Mouse (Mus musculus): ENCODE measurements at regions not wholly inside any gene's neighbourhood (a gene's known extent, or its start where the extent isn't known, plus 50 kb on each side); places are given as distances from the start of the nearest gene placed in this dataset.

DNA sequence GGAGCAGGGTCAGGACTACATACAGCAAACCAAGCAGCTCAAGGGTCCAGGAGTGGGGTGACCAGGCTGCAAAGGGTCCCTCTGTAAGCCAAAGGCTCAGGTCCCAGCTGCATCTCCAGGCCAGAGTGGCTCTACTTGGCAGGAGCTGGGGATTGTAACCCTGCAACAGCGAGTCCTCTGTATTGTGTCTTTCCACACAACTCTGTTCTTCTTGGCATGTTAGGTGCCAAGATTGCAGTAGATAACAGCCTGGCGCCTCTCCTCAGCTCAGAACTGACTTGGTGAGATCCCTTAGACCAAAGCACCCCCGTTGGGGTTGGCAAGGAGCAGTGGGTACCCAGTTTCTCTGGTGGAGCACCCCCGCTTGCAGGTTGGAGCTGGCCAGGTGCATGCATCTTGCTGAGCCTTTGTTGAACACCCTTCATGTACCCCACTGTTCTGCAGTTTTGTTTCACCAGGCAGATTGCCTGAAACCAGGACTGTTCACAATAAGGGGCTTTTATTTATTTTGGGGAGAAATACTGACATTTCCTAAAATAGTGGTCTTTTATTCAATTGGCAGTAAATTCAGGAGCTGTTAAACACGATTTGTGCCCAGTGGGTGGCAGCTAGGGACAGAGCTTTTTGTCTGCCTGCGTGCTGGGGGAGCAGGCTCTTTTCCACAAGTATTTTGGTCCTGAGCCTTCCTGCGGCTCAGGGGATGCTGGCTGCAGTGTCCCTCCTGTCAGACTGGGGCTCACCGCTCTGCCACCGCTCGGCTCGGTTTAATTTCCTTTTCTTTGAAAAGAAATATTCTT is 385.3 kb upstream of the Kcnab2 start:
- TF ChIP-seq NANOG (IDR thresholded peaks at IDR 0.05; ENCODE audit: borderline replicate concordance, low read length) (no peak), POU5F1 (IDR thresholded peaks at IDR 0.05; ENCODE audit: borderline replicate concordance, low read length) (no peak), CTCF (conservative IDR thresholded peaks at IDR 0.05; ENCODE audit: low read length) (no peak)
- no peaks in the 10 kb centered on the region for H3K4me1 ChIP-seq (replicated peaks; ENCODE audit: low read depth, low read length)
- no peaks in the 10 kb centered on the region for H3K36me3 ChIP-seq (ENCODE audit: insufficient read depth, low read length)
- no peaks in the 10 kb centered on the region for H3K9me3 ChIP-seq (ENCODE audit: low read length)
- no peak overlapping the region for H3K4me3 ChIP-seq (replicated peaks; ENCODE audit: low read length)
- H3K27me3 ChIP-seq (ENCODE audit: insufficient read depth, low read length), result no peaks in the 10 kb centered on the region

DNA sequence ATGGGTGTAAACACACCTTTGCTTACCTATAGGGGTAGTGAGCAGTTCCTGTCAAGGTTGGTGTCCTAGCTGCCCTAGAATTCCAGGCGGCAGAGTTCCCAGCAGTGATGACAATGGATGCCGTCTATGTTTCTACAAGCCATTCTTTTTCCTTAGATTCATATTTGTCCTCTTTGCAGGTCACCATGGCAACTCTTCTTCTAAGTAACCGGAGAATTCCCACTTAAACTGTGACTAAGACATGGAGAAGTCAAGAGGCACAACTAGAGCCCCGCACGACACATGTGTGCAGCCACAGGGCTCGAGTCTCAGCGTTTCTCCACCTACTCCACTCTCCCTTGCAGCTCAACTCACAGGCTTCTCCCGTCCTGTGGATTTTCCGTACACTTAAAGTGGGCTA is 381.5 kb upstream of the Kcnab2 start:
- Histone ChIP-seq H3K9me3 (ENCODE audit: low read length) (no peaks in the 10 kb centered on the region), H3K4me3 (replicated peaks; ENCODE audit: low read length) (no peak overlapping the region), H3K27me3 (ENCODE audit: insufficient read depth, low read length) (no peaks in the 10 kb centered on the region), H3K36me3 (ENCODE audit: insufficient read depth, low read length) (no peaks in the 10 kb centered on the region), H3K4me1 (replicated peaks; ENCODE audit: low read depth, low read length) (no peaks in the 10 kb centered on the region)
- TF ChIP-seq NANOG (IDR thresholded peaks at IDR 0.05; ENCODE audit: borderline replicate concordance, low read length) (no peak), CTCF (conservative IDR thresholded peaks at IDR 0.05; ENCODE audit: low read length) (no peak), POU5F1 (IDR thresholded peaks at IDR 0.05; ENCODE audit: borderline replicate concordance, low read length) (no peak)

DNA sequence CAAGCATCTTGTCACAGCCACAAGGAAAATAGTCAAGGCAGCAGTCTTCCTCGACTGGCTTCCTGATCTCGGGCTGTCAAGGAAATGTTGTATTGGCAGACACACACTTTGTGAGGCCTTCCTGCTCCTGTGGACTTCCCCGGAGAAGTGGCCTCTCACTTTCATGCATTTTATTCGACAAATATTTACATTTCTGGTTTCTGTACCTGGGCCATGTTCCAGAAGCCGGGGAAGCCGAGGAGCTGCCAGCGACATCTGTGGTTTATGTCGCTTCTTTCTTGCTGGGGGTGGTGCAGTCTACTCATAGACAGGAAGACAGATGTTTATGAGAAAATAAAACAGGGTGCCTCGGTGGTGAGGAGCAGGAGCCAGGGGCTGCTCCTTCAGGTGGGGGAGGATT is 372.5 kb upstream of the Kcnab2 start:
- Histone ChIP-seq H3K9me3 (ENCODE audit: low read length) (no peaks in the 10 kb centered on the region), H3K4me1 (replicated peaks; ENCODE audit: low read depth, low read length) (no peaks in the 10 kb centered on the region), H3K4me3 (replicated peaks; ENCODE audit: low read length) (no peak overlapping the region), H3K36me3 (ENCODE audit: insufficient read depth, low read length) (no peaks in the 10 kb centered on the region), H3K27me3 (ENCODE audit: insufficient read depth, low read length) (no peaks in the 10 kb centered on the region)
- TF ChIP-seq NANOG (IDR thresholded peaks at IDR 0.05; ENCODE audit: borderline replicate concordance, low read length) (no peak), CTCF (conservative IDR thresholded peaks at IDR 0.05; ENCODE audit: low read length) (no peak), POU5F1 (IDR thresholded peaks at IDR 0.05; ENCODE audit: borderline replicate concordance, low read length) (no peak)

DNA sequence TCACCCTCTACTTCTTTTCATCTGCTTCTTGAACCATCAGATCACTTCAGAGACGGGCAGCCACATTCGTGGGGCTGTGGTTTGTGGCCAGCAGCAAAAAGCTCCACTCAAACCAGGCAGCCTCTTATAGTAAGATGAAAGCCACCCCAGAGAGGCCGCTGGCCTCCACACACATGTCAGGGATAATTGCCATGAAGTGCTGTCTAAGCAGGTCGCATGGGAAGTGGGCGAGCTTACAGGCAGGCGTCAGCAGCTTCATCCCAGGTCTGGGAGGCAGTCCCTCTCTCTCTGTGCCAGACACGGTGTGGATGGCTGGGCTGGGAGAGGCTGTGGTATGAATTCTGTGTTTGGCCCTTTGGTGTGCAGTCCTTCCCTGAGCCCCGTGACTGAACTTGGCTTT is 358.4 kb upstream of the Kcnab2 start:
- TF ChIP-seq NANOG (IDR thresholded peaks at IDR 0.05; ENCODE audit: borderline replicate concordance, low read length) (no peak), POU5F1 (IDR thresholded peaks at IDR 0.05; ENCODE audit: borderline replicate concordance, low read length) (no peak), CTCF (conservative IDR thresholded peaks at IDR 0.05; ENCODE audit: low read length) (no peak)
- peaks cover 20% of the 10 kb centered on the region for H3K4me1 ChIP-seq (replicated peaks; ENCODE audit: low read depth, low read length)
- H3K4me3 ChIP-seq (replicated peaks; ENCODE audit: low read length), result no peak overlapping the region
- H3K27me3 ChIP-seq (ENCODE audit: insufficient read depth, low read length), result 0 out of 2 replicates have a peak, but pooled peaks cover 3% of the 10 kb centered on the region
- H3K36me3 ChIP-seq (ENCODE audit: insufficient read depth, low read length), result no peaks in the 10 kb centered on the region
- peaks cover 5% of the 10 kb centered on the region for H3K9me3 ChIP-seq (ENCODE audit: low read length)

DNA sequence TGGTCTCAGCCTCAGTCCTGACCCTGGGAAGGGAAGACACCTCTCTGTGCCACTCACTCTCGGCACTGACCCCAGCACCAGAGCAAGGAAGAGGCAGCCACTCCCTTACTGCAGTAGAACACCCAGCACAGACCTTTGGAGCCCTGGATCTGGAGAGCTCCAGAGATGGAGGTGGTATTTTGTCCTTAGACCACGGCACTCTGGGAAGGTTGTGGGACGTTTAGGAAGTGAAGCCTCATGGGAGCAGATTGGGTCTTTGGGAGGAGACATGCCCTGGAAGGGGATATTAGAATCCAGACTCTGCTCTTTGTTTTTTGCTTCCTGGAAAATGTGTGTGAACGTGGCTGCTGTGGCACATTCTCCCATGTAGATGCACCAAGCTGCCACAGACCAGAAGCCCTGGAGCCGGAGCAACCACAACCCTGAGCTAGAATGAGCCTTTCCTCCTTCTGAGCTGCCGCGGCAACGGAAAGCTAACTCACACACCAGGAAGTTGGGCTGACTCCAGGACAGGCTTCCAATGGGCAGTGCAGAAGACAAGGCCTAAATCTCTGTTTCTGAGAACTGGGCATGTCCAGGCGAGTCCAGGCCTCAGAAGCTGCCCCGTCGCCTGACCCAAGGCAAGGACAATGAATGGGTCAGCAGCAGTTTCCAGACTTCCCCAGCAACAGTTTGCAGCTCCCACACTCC is 356.9 kb upstream of the Kcnab2 start:
- no peak for TF ChIP-seq POU5F1 (IDR thresholded peaks at IDR 0.05; ENCODE audit: borderline replicate concordance, low read length)
- TF ChIP-seq NANOG (IDR thresholded peaks at IDR 0.05; ENCODE audit: borderline replicate concordance, low read length), result no peak
- TF ChIP-seq CTCF (conservative IDR thresholded peaks at IDR 0.05; ENCODE audit: low read length), result no peak
- Histone ChIP-seq H3K4me3 (replicated peaks; ENCODE audit: low read length) (no peak overlapping the region), H3K27me3 (ENCODE audit: insufficient read depth, low read length) (no peaks in the 10 kb centered on the region), H3K9me3 (ENCODE audit: low read length) (peaks cover 21% of the 10 kb centered on the region), H3K36me3 (ENCODE audit: insufficient read depth, low read length) (no peaks in the 10 kb centered on the region), H3K4me1 (replicated peaks; ENCODE audit: low read depth, low read length) (peaks cover 20% of the 10 kb centered on the region)

DNA sequence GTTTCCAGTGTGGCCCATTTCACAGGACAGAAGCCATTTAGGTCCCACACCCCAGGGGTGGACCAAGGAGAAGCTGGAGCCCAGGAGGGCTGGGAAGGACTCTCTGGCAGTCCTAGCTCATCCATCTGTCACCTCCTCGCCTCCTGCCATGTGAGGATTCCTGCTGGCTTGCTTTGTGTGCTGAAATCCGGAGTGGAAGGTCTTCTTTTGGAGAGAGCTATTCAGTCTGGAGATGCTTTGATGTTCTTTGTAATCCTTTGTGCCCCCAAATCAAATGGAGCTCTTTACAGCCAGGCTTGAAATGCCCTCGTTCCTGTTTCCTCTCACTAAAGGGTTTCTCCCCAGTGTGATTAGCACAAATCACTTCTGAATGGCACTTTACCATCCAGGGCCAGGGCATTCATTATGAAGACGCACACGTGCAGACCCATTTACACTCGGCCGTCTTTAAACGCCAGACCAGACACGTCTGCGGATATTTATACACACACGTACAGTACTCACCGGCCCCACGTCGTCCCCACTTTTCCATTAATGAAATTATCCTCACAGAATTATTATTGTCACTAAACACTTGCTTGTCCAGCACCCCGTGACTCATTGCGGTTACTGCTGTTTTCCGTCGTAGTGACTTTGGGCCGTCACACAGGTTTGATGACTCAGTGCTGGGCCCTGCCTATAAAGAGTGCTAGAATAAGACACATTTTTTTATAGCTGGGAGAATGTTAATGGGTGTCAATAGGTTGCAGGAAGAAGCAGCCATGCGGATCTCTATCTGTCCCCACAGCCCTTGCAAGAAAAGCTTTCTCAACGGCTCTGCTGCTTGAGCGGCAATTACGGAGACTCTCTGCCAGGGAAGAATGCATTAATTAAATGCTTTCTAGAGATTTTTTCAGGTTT is 356.0 kb upstream of the Kcnab2 start:
- H3K4me1 ChIP-seq (replicated peaks; ENCODE audit: low read depth, low read length), result peaks cover 20% of the 10 kb centered on the region

DNA sequence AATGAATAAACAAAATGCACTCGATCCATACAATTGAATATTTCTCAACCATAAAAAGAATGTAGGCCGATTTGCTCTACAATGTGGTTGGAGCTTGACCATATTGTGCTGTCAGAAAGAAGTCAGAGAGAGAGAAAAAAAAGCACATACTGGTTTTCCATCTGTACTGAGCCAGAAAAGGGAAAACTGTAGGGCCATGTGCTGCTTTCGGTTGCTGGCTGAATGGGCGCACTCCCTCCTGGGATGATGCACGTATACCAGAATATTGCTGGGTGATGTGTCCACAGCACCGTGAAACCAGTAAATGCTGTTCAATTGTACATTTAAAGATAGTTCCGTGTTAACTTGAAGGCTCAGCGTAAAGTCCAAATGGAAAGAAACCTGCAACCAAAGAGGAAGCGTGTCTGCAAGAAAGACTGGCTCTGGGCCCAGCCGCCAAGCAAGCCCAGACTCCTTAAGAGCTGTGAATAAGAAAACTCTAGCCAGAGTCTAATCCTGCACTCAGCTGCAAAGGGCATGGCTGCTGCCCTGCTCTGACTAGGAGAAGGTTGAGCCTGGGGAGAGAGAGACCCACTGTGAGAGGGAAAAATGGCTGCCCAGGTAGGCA is 355.2 kb upstream of the Kcnab2 start:
- H3K4me1 ChIP-seq (replicated peaks; ENCODE audit: low read depth, low read length), result peaks cover 20% of the 10 kb centered on the region
- no peaks in the 10 kb centered on the region for H3K36me3 ChIP-seq (ENCODE audit: insufficient read depth, low read length)
- no peaks in the 10 kb centered on the region for H3K27me3 ChIP-seq (ENCODE audit: insufficient read depth, low read length)
- TF ChIP-seq POU5F1 (IDR thresholded peaks at IDR 0.05; ENCODE audit: borderline replicate concordance, low read length) (no peak), CTCF (conservative IDR thresholded peaks at IDR 0.05; ENCODE audit: low read length) (no peak), NANOG (IDR thresholded peaks at IDR 0.05; ENCODE audit: borderline replicate concordance, low read length) (no peak)
- no peak overlapping the region for H3K4me3 ChIP-seq (replicated peaks; ENCODE audit: low read length)
- H3K9me3 ChIP-seq (ENCODE audit: low read length), result peaks cover 37% of the 10 kb centered on the region

More for the DNA sequence above, 356.0 kb upstream of the Kcnab2 start:
- no peaks in the 10 kb centered on the region for H3K36me3 ChIP-seq (ENCODE audit: insufficient read depth, low read length)
- H3K4me3 ChIP-seq (replicated peaks; ENCODE audit: low read length), result no peak overlapping the region
- TF ChIP-seq CTCF (conservative IDR thresholded peaks at IDR 0.05; ENCODE audit: low read length) (no peak), POU5F1 (IDR thresholded peaks at IDR 0.05; ENCODE audit: borderline replicate concordance, low read length) (no peak), NANOG (IDR thresholded peaks at IDR 0.05; ENCODE audit: borderline replicate concordance, low read length) (no peak)
- no peaks in the 10 kb centered on the region for H3K27me3 ChIP-seq (ENCODE audit: insufficient read depth, low read length)
- H3K9me3 ChIP-seq (ENCODE audit: low read length), result peaks cover 29% of the 10 kb centered on the region
